Mouse (Mus musculus) heart, adult 2 months (tissue): ENCODE measurements around the gene Akt3.

Source experiments
- CTCF ChIP-seq: fragments of 200-600 bp; IDR thresholded peaks from 2 replicates; pipeline ENCODE4 v1.8.1; 2022; ENCODE audit warnings: antibody characterized with exemption, mild to moderate bottlenecking, moderate library complexity
- EP300 ChIP-seq: fragments of 200-500 bp; IDR thresholded peaks from 2 replicates; pipeline ENCODE4 v1.6.1; 2011; ENCODE audit warnings: low read depth, low read length, control low read depth; ENCODE audit not compliant: insufficient read depth
- POLR2A ChIP-seq: fragments of 200-500 bp; IDR thresholded peaks from 2 replicates; pipeline ENCODE4 v1.6.1; 2011; ENCODE audit warnings: mild to moderate bottlenecking, low read depth, low read length, control low read depth; ENCODE audit not compliant: insufficient read depth

DNA sequence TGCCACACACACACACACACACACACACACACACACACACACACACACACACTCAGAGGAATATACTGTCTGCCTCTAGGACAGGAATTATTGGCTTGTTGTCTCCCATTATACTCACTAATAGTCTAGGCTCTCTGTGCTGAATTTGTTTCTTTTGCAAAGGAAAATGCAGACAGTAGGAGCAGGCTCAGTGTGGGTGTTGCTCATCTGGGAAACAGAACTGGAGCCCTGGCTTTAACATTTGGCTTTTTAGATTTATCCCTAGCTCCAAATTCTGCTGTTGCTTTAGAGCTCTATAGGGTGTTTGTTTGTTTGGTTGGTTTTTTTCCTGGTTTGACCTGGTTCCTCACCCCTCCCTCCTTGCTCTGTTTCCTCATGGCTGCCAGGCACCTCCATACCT is 278.8 kb downstream of the Akt3 start:
- TF ChIP-seq CTCF = no peak
- no peak for TF ChIP-seq EP300
- no peak for TF ChIP-seq POLR2A
